Mouse (Mus musculus) layer of hippocampus, postnatal 14 days (tissue): ENCODE measurements around the gene Flad1. TPM values are rescaled to one million over a fixed set of nuclear protein-coding genes. Genes with fewer than 3 reads are reported as not detected.

Experiments used
- DNase-seq, 2 experiments: peaks; one replicate each; pipeline ENCODE4 v3.0.0; 2021 to 2022; ENCODE audit warnings: low spot score in 2 of 2, mixed read lengths in 1 of 2
- total RNA-seq, 2 experiments: library from RNA; stranded (reverse); gene quantifications; 2 replicates each; pipeline ENCODE4 v1.2.3; 2021

The Flad1 gene
- total RNA-seq, 2 experiments from 2014 or later = 30.4 to 30.5 TPM

DNA sequence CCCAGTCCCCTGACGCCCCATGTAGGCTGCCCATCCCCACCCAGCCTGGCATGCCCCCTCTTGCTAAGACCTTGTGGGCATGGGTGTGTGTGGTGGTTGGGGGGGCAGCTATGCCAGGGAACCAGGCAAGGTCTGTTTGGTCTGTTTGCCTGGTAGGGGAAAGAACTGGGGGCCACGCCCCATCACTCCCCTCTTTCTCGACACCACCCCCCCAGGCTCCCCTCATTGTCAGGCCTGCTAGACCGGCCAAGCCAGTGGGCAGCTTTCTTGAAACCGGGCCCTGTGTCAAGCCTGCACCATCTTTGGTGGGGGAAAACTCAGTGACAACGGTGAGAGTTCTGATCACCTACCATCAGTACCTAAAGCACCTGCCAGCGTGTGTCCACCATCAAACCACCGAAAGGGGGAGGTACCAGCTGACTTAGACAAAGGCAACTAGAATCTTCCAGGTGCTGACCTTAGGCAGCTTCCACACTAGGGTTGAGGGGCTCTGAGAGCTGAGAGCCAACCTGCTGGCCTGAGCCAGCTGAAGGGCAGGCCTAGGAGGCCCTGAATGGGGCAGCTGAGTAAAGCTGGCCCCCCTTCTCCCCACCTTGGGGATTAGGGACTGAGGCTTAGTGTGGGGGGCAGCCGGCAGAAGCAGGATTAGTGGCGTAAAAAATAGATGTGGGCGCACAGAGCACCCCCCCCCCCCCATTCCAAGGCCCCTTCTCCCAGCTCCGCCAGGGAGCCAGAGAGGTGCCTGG is 27.2 kb downstream of the Flad1 start:
- no peak for DNase-seq

DNA sequence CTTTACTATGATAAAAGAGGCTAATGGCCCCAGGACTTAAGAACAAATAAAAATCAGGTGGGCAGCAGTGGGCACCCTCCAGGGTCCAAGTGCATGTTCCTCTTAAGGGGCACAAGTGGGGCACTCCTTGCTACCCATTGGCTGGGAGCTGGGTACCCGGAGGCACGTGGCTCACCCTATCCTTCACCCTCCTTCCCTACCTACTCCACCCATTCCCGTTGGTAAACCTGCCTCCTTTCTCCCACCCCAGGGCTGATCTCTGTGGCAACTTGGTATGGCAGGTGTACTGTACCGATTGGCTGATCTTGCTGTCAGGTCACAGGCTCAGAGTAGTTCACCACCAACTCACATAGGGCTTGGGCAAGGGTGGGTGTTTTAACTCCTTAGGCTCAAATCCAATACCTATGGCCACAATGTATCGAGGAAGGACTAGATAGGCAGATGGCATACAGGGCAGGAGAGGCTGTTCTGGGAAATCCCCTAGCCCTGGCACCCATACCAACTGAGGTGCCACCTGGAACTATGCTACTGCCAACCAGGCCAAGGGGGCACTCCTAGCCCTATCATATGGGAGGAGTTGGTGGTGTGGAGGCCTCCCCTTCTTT is 27.9 kb downstream of the Flad1 start:
- no peak for DNase-seq

GRCm38 (mm10) chr3:89382950-89383349 is 28.7 kb downstream of the Flad1 start:
- DNase-seq = no peak

DNA sequence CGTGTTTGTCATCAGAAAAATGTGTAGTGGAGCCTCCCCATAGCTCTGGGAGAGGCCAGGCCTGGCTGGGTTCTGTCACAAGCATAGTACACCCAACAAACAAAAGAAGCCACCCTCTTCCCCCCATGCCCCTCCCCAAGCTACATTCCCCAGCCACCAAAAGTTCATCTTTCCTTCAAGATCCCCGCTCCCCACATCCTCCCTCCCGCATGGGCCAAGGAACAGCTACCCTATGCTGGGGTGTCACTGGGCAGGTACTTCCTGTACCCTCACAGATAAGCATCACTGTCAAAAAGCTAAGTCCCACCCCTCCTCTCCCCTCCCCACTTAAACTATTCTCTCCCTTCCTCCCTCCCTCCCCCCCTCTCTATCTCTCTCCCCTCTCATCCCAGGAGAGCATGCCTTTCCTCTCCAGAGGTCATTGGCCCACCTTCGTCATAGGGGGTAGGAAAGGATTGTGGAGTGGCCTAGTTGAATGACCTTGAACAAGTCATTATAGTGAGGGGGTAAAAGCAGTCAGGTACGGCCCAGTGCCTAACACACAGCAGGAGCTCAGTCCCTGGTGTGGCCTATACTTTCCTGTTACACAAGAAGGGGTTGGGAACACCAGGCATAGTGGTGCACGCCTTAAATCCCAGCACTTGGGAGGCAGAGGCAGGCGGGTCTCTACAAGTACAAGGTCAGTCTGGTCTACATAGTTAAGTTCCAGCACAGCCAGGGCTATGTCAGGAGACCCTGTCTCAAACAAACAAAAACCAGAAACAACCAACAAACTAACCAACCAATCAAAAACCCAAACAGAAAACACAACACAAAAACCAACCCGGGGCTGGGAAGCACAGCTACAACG is 29.4 kb downstream of the Flad1 start:
- DNase-seq = no peak

DNA sequence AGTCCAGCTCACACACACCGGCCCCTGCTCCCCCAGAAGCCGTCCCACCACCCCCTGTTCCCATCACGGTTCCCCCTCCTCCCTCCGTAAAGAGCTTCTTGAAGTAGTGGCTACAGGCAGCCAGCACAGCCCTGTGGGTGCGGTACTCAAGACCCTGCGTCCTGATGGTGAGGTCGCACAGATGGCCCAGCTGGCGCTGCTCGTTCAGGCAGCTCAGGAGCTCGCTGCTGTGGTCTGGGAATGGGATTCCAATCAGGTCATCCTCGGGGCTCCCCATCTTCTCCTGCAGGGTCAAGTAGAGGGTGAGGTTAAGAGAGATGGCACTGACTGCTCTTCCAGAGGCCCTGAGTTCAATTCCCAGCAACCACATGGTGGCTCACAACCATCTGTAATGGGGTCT is 30.4 kb downstream of the Flad1 start:
- no peak for DNase-seq

GRCm38 (mm10) chr3:89380711-89381110 is 31.0 kb downstream of the Flad1 start:
- DNase-seq = no peak

DNA sequence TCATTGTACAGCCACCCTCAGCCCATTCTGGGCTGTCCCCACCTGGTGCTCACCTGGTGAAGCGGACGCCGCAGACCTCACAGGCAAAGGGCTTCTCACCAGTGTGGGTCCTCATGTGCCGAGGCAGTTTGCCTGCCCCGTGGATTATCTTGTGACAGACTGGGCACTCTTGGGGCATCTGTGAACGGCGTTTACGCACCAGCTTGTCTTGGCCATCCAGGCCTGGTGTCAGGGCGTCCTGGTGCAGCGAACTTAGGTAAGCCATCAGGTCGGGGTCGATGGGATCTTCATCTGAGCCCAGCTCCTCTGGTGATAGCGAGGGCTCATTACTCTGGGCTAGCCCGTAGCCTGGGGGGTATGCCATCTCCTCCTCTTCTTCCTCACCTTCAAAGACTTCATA is 31.4 kb downstream of the Flad1 start:
- no peak for DNase-seq

- no peak for DNase-seq
Measured at GRCm38 (mm10) chr3:89379388-89380131, 32.1 kb downstream of the Flad1 start.

GRCm38 (mm10) chr3:89378394-89379067 is 33.1 kb downstream of the Flad1 start:
- DNase-seq = peak; percentile 57 to 73

DNA sequence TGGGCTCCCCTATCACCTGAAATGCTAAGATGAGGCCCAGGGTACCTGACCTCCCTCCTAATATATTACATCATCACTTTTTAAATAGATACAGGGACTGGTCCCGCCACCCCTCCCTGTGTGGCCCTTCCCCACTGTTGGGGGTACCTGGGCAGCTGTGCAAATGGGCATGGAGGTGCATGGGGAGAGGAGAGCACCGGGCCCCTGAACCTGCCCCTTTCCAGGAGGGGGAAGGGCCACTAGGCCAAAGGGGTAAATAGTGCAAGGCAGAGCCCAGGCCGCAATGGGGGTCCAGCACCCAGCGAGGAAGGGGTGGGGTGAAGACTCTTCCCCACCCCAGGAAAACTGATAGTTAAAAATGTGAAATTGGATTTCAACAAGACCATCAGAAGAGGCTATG is 33.8 kb downstream of the Flad1 start:
- no peak for DNase-seq

DNA sequence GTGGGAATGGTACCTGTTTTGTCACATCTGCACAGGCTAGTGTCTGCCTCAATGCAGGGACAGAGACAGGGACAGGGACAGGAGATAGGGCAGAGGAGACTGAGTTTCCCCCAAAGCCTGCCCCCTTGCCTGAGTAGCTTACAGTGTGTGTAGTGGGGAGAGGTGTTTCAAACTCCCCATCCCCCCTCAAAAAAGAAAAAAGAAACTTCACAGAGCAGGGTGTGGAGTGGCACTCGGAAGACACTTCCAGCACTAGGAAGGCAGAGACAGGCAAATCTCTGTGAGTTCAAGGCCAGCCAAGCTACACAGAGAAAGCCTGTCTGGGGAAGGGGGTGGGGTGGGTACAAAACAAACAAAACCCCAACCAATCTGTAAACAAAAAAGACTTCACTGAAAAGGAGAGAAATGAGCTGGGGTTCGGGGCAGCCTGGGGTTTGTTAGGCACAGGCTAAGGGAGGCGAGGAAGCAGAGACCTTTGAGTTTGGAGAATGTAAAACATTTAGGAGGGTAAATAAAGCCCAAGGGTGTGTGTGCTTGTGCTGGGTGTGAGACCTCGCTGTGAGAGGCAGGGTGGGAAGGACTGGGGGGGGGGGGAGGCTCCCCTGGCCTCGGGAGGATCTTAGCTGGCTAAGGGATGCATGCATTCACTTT is 38.0 kb downstream of the Flad1 start:
- no peak for DNase-seq

DNA sequence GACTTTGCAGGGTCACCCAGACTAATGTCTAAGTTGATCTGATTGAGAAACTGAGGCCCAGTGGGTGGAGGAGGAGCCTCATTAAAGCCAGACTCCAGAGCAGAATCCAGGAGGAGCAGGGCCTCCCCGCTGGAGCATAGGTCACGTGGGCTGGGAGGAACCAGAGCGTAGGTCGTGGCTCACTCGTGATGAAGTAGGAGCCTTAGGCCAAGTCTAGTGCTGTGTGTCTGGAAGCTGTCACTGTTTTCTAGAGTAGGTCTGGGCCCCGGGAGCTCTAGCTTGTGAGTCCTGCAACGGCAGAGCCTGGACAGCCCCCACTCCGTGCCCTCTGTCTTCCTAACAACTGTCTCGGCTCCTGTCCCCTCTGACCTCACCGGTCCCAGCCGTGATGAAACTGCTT is 44.3 kb downstream of the Flad1 start:
- no peak for DNase-seq

GRCm38 (mm10) chr3:89365486-89366414 is 45.9 kb downstream of the Flad1 start:
- no peak for DNase-seq

DNA sequence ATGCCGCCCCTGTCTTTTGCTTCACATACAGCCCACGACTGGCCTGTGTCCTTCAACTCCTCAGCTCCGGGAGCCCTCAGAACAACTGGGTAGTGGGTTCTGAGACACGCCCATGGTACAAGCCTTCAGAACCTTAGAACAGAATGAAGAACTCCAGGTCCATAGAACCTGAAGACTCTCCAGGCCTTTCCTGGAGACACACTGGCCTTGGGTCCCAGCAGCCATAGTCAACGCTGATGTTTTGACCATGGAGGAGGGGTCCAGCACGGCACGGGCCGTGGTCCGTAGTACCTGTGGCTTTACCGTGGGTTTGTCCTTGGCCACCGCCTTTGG is 46.6 kb downstream of the Flad1 start, which contains the start of gene Dcst1:
TSS of gene Dcst1 (minus strand) at position 101 of the 333 bp plus-strand sequence.
- DNase-seq = no peak

DNA sequence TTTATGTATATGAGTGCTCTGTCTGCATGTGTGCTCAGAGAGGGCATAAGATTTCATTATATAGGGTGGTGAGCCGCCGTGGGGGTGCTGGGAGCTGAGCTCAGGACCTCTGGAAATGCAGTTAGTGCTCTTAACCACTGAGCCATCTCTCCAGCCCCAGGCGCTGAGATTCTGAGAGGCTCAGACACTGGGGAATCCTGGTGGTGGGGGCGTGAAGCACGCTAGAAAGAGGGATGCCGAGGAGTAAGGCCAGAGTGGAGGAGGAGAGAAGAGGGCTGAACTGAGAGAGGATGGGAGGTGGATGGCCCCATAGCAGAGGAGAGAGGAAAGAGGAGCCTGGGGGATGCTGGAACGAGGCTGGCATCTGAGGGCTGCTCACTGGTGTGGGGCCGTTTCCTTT is 47.0 kb downstream of the Flad1 start:
- no peak for DNase-seq

- DNase-seq = no peak
Measured at GRCm38 (mm10) chr3:89361675-89362074, 50.0 kb downstream of the Flad1 start, which contains the start of gene Dcst2. Dcst2 (plus strand) TSS chr3:89361975.

DNA sequence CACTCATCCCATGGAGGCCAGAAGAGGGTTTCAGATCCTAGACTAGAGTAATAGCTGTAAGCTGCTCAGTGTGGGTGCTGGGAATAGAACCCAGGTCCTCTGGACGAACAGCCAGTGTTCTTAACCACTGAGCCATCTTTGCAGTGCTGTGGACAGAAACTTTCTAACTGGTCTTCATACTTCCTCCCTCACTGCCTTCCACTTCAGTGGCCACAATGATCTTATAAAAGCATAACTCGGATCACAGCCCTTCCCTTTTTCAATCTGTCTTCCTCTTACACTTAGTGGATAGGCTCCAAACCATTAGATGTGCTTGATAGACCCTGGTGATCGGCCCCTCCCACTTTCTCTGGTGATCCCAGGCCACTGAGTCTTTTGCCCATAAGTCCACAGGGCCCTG is 51.4 kb downstream of the Flad1 start:
- DNase-seq = no peak

DNA sequence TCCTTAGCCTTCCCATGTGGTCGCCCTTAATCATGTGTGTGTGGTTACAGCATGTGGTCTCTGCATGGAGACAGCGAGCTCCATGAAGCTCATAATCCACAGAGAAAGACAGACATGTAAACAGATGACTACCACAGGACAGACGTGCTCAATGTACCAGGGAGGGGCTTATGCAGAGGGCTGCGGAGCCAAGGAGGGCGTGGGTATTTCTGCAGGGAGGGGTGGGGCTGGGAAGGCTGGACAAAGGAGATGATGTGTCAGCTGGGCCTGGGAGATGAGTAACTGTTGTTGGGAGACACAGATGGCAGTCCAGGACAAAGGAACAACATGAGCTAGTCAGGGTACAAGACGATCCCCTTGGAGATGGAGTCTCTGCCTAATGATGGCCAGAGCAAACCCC is 52.0 kb downstream of the Flad1 start:
- no peak for DNase-seq

DNA sequence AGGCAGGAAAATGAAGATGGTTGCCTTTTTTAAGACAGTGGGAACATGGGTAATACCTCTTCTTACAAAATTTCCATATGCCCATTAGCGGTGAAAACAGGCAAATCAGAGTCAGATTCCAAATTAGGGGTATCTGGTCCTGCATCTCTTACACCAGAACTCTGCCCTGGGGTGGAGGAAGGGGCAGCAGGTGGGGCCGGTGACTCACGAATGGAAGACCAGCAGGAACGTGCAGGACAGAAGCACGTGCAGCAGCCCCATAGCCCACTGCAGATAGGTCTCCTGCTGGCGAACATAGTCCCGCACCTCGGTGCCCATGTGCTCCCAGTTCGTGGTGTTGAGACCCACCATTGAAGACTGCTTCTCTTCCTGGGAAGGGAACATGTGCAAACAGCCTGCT is 55.6 kb downstream of the Flad1 start:
- no peak for DNase-seq
